Mouse (Mus musculus) midbrain, embryonic 16.5 days (tissue): ENCODE results near the gene Stxbp6. TPM values are rescaled to one million over a fixed set of nuclear protein-coding genes. Genes with fewer than 3 reads are reported as not detected.

Experiments used
- ATAC-seq: fragments of 200-750 bp; cut with Nextera tagmentation; 2 replicates; pipeline ENCODE4 v1.8.0; 2017; ENCODE audit warnings: moderate TSS enrichment
- H3K27ac ChIP-seq: fragments of 300-500 bp; sonication (generic); 2 replicates; pipeline ENCODE4 v1.5.1; 2014; ENCODE audit warnings: mild to moderate bottlenecking, low read length, mixed read lengths
- H3K27me3 ChIP-seq: fragments of 300-500 bp; sonication (generic); 2 replicates; pipeline ENCODE4 v1.6.1; 2014; ENCODE audit warnings: low read depth, low read length, mixed read lengths; ENCODE audit not compliant: control insufficient read depth, insufficient read depth
- H3K36me3 ChIP-seq: fragments of 300-500 bp; sonication (generic); 2 replicates; pipeline ENCODE4 v1.6.1; 2014; ENCODE audit warnings: mild to moderate bottlenecking, low read length, moderate library complexity, mixed read lengths; ENCODE audit not compliant: control insufficient read depth, insufficient read depth
- H3K4me1 ChIP-seq: fragments of 300-500 bp; sonication (generic); 2 replicates; pipeline ENCODE4 v1.6.1; 2014; ENCODE audit warnings: mild to moderate bottlenecking, low read length, mixed read lengths; ENCODE audit not compliant: control insufficient read depth, insufficient read depth
- H3K4me2 ChIP-seq: fragments of 300-500 bp; sonication (generic); 2 replicates; pipeline ENCODE4 v1.6.1; 2014; ENCODE audit warnings: mild to moderate bottlenecking, low read length, mixed read lengths
- H3K4me3 ChIP-seq: fragments of 300-500 bp; sonication (generic); 2 replicates; pipeline ENCODE4 v1.5.1; 2014; ENCODE audit warnings: low read depth, mild to moderate bottlenecking, low read length, moderate library complexity, mixed read lengths
- H3K9ac ChIP-seq: fragments of 300-500 bp; sonication (generic); 2 replicates; pipeline ENCODE4 v1.6.1; 2014; ENCODE audit warnings: low read depth, low read length, mixed read lengths
- H3K9me3 ChIP-seq: fragments of 300-500 bp; sonication (generic); replicated peaks from 2 replicates; pipeline ENCODE4 v1.6.1; 2014; ENCODE audit warnings: mild to moderate bottlenecking, low read length, mixed read lengths; ENCODE audit not compliant: control insufficient read depth, poor library complexity, severe bottlenecking
- WGBS: fragments of 180-500 bp; shearing (Covaris S2); extraction: QIAGEN DNeasy Blood & Tissue Kit; methylation state at CpG from one replicate; pipeline ENCODE4 v1.1.7; 2014; 5-methylcytosine and 5-hydroxymethylcytosine counted together
- polyA plus RNA-seq: library from polyadenylated mRNA; unstranded; fragments of >200 nt; fragmentation: Nextera tagmentation; extraction: Ambion mirVana; gene quantifications from 2 replicates; pipeline ENCODE4 v1.2.1, GENCODE M21; 2015

Gene Stxbp6
- polyA plus RNA-seq, 1 experiment from 2014 or later = 26.9 TPM

GRCm38 (mm10) chr12:44925901-44926300 lies 148.6 kb downstream of the Stxbp6 start:
- Histone ChIP-seq H3K27ac (no peak overlapping the region), H3K9me3 (no peaks in the 10 kb centered on the region), H3K4me1 (0 out of 2 replicates have a peak, but pooled peaks cover 2% of the 10 kb centered on the region), H3K4me3 (no peak overlapping the region), H3K4me2 (no peak overlapping the region), H3K9ac (no peak overlapping the region), H3K36me3 (no peaks in the 10 kb centered on the region), H3K27me3 (no peaks in the 10 kb centered on the region)
- 76% methylated on average over 3 of the region's 3 CpGs for WGBS
- no peak for ATAC-seq

DNA sequence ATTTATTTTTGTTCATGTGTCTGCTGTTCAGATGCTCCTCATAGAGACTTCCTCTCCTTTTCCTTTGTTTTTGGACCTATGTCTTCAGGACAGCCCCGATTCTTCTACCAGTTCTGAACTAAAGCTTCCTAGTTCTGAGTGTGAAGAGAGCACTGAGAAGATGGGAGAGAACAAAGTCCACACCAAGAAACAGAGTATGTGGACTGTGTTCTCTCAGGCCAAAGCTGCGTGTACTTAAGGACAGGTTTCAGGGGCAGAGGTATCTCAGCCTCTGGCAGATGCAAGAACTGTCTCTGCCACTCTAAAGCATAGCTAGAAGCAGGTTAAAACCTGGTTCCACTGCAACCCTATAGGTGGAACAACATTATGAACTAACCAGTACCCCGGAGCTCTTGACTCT lies 151.2 kb downstream of the Stxbp6 start:
- no peaks in the 10 kb centered on the region for H3K9me3 ChIP-seq
- H3K27ac ChIP-seq = no peak overlapping the region
- WGBS = 96% methylated on average over 3 of the region's 3 CpGs
- H3K4me1 ChIP-seq = 0 out of 2 replicates have a peak, but pooled peaks cover 2% of the 10 kb centered on the region
- no peak overlapping the region for H3K9ac ChIP-seq
- no peaks in the 10 kb centered on the region for H3K27me3 ChIP-seq
- no peak for ATAC-seq
- no peak overlapping the region for H3K4me2 ChIP-seq
- H3K36me3 ChIP-seq = no peaks in the 10 kb centered on the region
- H3K4me3 ChIP-seq = no peak overlapping the region

DNA sequence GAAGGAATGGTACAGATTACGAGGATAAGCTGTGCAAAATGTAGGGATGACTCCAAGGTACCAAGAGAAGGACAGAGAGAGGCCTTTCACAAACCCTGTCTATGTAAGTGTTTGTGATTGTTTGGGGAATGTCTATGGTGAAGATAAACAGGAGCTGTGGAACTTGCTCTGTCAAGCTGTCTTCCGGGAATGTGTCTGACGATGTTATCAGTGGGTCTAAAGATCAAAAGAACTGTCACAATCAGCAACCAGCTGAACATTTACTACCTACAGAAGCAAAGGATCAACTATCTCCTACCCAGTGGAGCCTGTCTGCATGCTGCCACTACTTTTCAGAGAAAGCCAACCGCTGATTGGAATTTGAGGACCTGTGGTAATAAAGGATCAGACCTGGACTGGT lies 152.3 kb downstream of the Stxbp6 start:
- H3K4me2 ChIP-seq = no peak overlapping the region
- H3K27me3 ChIP-seq = no peaks in the 10 kb centered on the region
- H3K9ac ChIP-seq = no peak overlapping the region
- no peak overlapping the region for H3K27ac ChIP-seq
- 81% methylated on average over 4 of the region's 4 CpGs for WGBS
- no peaks in the 10 kb centered on the region for H3K36me3 ChIP-seq
- no peaks in the 10 kb centered on the region for H3K4me1 ChIP-seq
- no peak for ATAC-seq
- no peak overlapping the region for H3K4me3 ChIP-seq
- no peaks in the 10 kb centered on the region for H3K9me3 ChIP-seq

- Histone ChIP-seq H3K36me3 (no peaks in the 10 kb centered on the region), H3K4me1 (no peaks in the 10 kb centered on the region), H3K27me3 (no peaks in the 10 kb centered on the region), H3K9me3 (no peaks in the 10 kb centered on the region), H3K9ac (no peak overlapping the region), H3K27ac (no peak overlapping the region), H3K4me3 (no peak overlapping the region), H3K4me2 (no peak overlapping the region)
- ATAC-seq = no peak
- 97% methylated on average over 2 of the region's 2 CpGs for WGBS
Measured at GRCm38 (mm10) chr12:44919613-44920012, 154.9 kb downstream of the Stxbp6 start.

- Histone ChIP-seq H3K9me3 (no peaks in the 10 kb centered on the region), H3K27me3 (no peaks in the 10 kb centered on the region), H3K4me2 (no peak overlapping the region), H3K4me3 (no peak overlapping the region), H3K27ac (no peak overlapping the region), H3K4me1 (no peaks in the 10 kb centered on the region), H3K9ac (no peak overlapping the region), H3K36me3 (no peaks in the 10 kb centered on the region)
- ATAC-seq = no peak
- WGBS = 98% methylated on average over 2 of the region's 2 CpGs
Measured at GRCm38 (mm10) chr12:44918929-44919328, 155.6 kb downstream of the Stxbp6 start.

DNA sequence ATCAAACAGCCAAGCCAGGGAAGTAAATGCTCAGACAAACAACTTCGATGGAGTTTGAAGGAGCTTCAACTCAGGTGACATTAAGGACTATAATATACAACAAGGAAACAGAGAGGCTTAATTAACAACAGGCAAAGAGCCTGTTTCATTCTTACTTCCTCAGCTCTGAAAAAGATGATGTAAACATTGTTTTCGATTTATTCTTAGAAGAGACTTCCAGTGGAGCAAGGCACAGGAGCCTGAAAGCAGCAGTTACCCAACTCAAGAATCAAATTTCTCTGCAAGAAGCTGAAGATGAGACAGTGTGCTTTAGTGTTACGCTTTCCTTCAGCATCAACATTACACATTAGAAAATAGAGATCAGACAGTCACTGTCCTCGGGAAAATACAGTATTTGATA lies 160.7 kb downstream of the Stxbp6 start:
- Histone ChIP-seq H3K4me1 (no peaks in the 10 kb centered on the region), H3K27ac (no peak overlapping the region), H3K9me3 (no peaks in the 10 kb centered on the region), H3K36me3 (no peaks in the 10 kb centered on the region), H3K27me3 (no peaks in the 10 kb centered on the region), H3K9ac (no peak overlapping the region), H3K4me2 (no peak overlapping the region), H3K4me3 (no peak overlapping the region)
- no peak for ATAC-seq
- WGBS = 92% methylated on average over 4 of the region's 4 CpGs

GRCm38 (mm10) chr12:44908028-44908702 lies 166.3 kb downstream of the Stxbp6 start:
- no peak overlapping the region for H3K4me2 ChIP-seq
- no peaks in the 10 kb centered on the region for H3K4me1 ChIP-seq
- H3K36me3 ChIP-seq = no peaks in the 10 kb centered on the region
- no peak for ATAC-seq
- WGBS = 83% methylated on average over 3 of the region's 3 CpGs
- no peaks in the 10 kb centered on the region for H3K9me3 ChIP-seq
- H3K9ac ChIP-seq = no peak overlapping the region
- no peaks in the 10 kb centered on the region for H3K27me3 ChIP-seq
- H3K27ac ChIP-seq = no peak overlapping the region
- H3K4me3 ChIP-seq = no peak overlapping the region

- Histone ChIP-seq H3K27ac (no peak overlapping the region), H3K4me3 (no peak overlapping the region), H3K36me3 (no peaks in the 10 kb centered on the region), H3K4me1 (no peaks in the 10 kb centered on the region), H3K9me3 (no peaks in the 10 kb centered on the region), H3K9ac (no peak overlapping the region), H3K27me3 (no peaks in the 10 kb centered on the region), H3K4me2 (no peak overlapping the region)
- 87% methylated on average over 2 of the region's 2 CpGs for WGBS
- ATAC-seq = no peak
Measured at GRCm38 (mm10) chr12:44906001-44906400, 168.5 kb downstream of the Stxbp6 start.

DNA sequence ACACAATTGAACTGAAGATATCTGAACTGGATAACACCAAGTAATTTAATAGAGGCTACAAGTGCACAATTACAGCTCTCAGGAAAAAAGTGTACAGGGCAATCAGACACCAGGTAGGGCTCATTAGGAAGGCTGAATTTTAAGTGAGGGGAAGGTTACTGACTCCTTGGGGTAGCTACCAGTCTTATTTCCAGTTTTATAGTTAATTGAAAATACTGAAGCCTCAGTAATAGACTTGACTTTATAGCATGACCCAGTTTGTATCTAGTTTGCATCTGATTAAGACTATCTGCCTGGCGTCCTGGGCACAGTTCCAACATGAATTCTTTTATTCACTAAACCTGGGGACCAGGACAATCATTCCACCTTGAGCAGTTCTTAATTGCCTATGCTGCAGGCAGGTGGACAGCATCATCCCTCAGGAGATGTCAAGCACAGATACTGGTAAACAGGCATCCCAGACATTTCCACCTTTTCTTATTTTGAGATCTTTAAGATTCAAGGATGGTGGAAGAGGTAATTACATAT lies 171.2 kb downstream of the Stxbp6 start:
- H3K9ac ChIP-seq = no peak overlapping the region
- no peaks in the 10 kb centered on the region for H3K36me3 ChIP-seq
- H3K4me3 ChIP-seq = no peak overlapping the region
- 38% methylated on average over 1 of the region's 1 CpGs for WGBS
- H3K27me3 ChIP-seq = no peaks in the 10 kb centered on the region
- H3K9me3 ChIP-seq = no peaks in the 10 kb centered on the region
- H3K27ac ChIP-seq = no peak overlapping the region
- H3K4me2 ChIP-seq = no peak overlapping the region
- ATAC-seq = peak; percentile 17; the same call in 1 of the 2 replicates
- no peaks in the 10 kb centered on the region for H3K4me1 ChIP-seq
